Mouse (Mus musculus): ENCODE measurements around the gene Gck.

Gck gene

GRCm38 (mm10) chr11:5873192-5873591 lies 76.7 kb downstream of the Gck start:
- DNase-seq (ENCODE audit: low spot score): no peak

- no peak for DNase-seq (ENCODE audit: low spot score)
Measured at GRCm38 (mm10) chr11:5872707-5873106, 77.2 kb downstream of the Gck start.

- no peak for DNase-seq (ENCODE audit: low spot score)
Measured at GRCm38 (mm10) chr11:5870069-5870468, 79.8 kb downstream of the Gck start.

- no peak for DNase-seq (ENCODE audit: low spot score)
Measured at GRCm38 (mm10) chr11:5869331-5869730, 80.5 kb downstream of the Gck start.

- no peak for DNase-seq (ENCODE audit: low spot score)
Measured at GRCm38 (mm10) chr11:5868324-5868723, 81.6 kb downstream of the Gck start.

GRCm38 (mm10) chr11:5867196-5867595 lies 82.7 kb downstream of the Gck start:
- DNase-seq (ENCODE audit: low spot score): no peak

GRCm38 (mm10) chr11:5862394-5863105 lies 87.3 kb downstream of the Gck start:
- peak; percentile 64 for DNase-seq (ENCODE audit: low spot score)

- DNase-seq (ENCODE audit: low spot score): no peak
Measured at GRCm38 (mm10) chr11:5861678-5862393, 88.0 kb downstream of the Gck start, which contains the start of gene Aebp1. Aebp1 (plus strand) TSS chr11:5861947.

- DNase-seq (ENCODE audit: low spot score): no peak
Measured at GRCm38 (mm10) chr11:5860639-5861038, 89.2 kb downstream of the Gck start.

- peak; percentile 35 for DNase-seq (ENCODE audit: low spot score)
Measured at GRCm38 (mm10) chr11:5859883-5860550, 89.9 kb downstream of the Gck start.

GRCm38 (mm10) chr11:5858723-5859122 lies 91.2 kb downstream of the Gck start:
- DNase-seq (ENCODE audit: low spot score): no peak

GRCm38 (mm10) chr11:5856479-5857130 lies 93.3 kb downstream of the Gck start:
- DNase-seq (ENCODE audit: low spot score): no peak

GRCm38 (mm10) chr11:5855902-5856301 lies 94.0 kb downstream of the Gck start:
- peak; percentile 50 for DNase-seq (ENCODE audit: low spot score)

GRCm38 (mm10) chr11:5855481-5855880 lies 94.4 kb downstream of the Gck start:
- no peak for DNase-seq (ENCODE audit: low spot score)

GRCm38 (mm10) chr11:5852314-5852713 lies 97.6 kb downstream of the Gck start:
- DNase-seq (ENCODE audit: low spot score): no peak

- DNase-seq (ENCODE audit: low spot score): no peak
Measured at GRCm38 (mm10) chr11:5851021-5851736, 98.7 kb downstream of the Gck start.

Measured in adipocyte (in vitro differentiated cells).